8 mouse cellular contexts compared by ENCODE assay signal in genomic region chr19:44554861-44555590, GRCm38 (mm10). TPM values are rescaled to one million over a fixed set of nuclear protein-coding genes. Genes with fewer than 3 reads are reported as not detected.
DNase-seq lines count a peak whose midpoint lies in the region; ATAC-seq and TF ChIP-seq lines count a peak whose summit lies in the region.

Gene Ndufb8 (minus strand): TSS chr19:44555440.

- TF ChIP-seq CTCF in gastrocnemius, adult 2 months (IDR thresholded peaks at IDR 0.05): no peak
- no peak for TF ChIP-seq CTCF in hindbrain, postnatal 0 days (IDR thresholded peaks at IDR 0.05; ENCODE audit: low read depth)
- TF ChIP-seq CTCF in left cerebral cortex, adult 2 months (IDR thresholded peaks at IDR 0.05): no peak

- H3K27me3 ChIP-seq in hindbrain, postnatal 0 days (ENCODE audit: insufficient read depth, low read length): no peaks in the 10 kb centered on the region

- H3K4me3 ChIP-seq in gastrocnemius, adult 2 months: peak within 1 kb of the TSS; percentile 99
- peak within 1 kb of the TSS; percentile 93 for H3K4me3 ChIP-seq in hindbrain, postnatal 0 days (ENCODE audit: low read length)
- H3K4me3 ChIP-seq in left cerebral cortex, adult 2 months: peak within 1 kb of the TSS; percentile 85

- peaks cover 25% of the 10 kb centered on the region for H3K36me3 ChIP-seq in hindbrain, postnatal 0 days (ENCODE audit: insufficient read depth, low read length)

- peak within 1 kb of the TSS; percentile 97 for H3K27ac ChIP-seq in gastrocnemius, adult 2 months
- H3K27ac ChIP-seq in hindbrain, postnatal 0 days: peak within 1 kb of the TSS; percentile 84
- peak within 1 kb of the TSS; percentile 87 for H3K27ac ChIP-seq in left cerebral cortex, adult 2 months

- WGBS in hindbrain, postnatal 0 days: under 1% methylated on average over 50 of the region's 50 CpGs

- intact Hi-C loops in gastrocnemius, adult 2 months (cut with DNase I): no loop called here
- intact Hi-C loops in left cerebral cortex, adult 2 months (cut with DNase I): no loop called here

- peaks cover 7% of the 10 kb centered on the region for H3K4me1 ChIP-seq in hindbrain, postnatal 0 days (ENCODE audit: insufficient read depth, low read length)

- no peaks in the 10 kb centered on the region for H3K9me3 ChIP-seq in hindbrain, postnatal 0 days (ENCODE audit: low read length)

- peak; percentile 88 for DNase-seq in WW6 (ENCODE audit: low read depth, low spot score)
- peak; percentile 95 to 96 for DNase-seq in cerebellum, postnatal 4 days (ENCODE audit: low spot score in 2 of 2)
- DNase-seq in gastrocnemius, adult 2 months: peak; percentile 97
- peak; percentile 95 for DNase-seq in hindbrain, postnatal 0 days (ENCODE audit: low spot score)
- DNase-seq in left cerebral cortex, adult 2 months (ENCODE audit: extremely low spot score in 1 of 2, low spot score in 2 of 2): peak; percentile 94 to 98
- DNase-seq in right cerebral cortex, adult 2 months (ENCODE audit: low spot score in 2 of 2): peak; percentile 96 to 98
- peak; percentile 96 for DNase-seq in urinary bladder, postnatal 14 days (ENCODE audit: low spot score)

- peak; percentile 89 for ATAC-seq in hindbrain, postnatal 0 days
- peak; percentile 99 for ATAC-seq in megakaryocyte, adult 5-6 weeks (ENCODE audit: poor library complexity, severe bottlenecking)

- H3K9ac ChIP-seq in hindbrain, postnatal 0 days (replicated peaks; ENCODE audit: low read length): peak within 1 kb of the TSS; percentile 90

- peak within 1 kb of the TSS; percentile 83 for H3K4me2 ChIP-seq in hindbrain, postnatal 0 days (ENCODE audit: low read depth, low read length)

RNA-seq across cellular contexts. Expression of gene Ndufb8, which starts in this region (rescaled TPM):
- 1,000 to 10,000 TPM in 1 of 2 experiments, 100 to 1,000 TPM in 1; 866 to 1,200 TPM for total RNA-seq in gastrocnemius, adult 2 months (2021)
- 500 and 558 TPM in 2 replicates for total RNA-seq in hindbrain, postnatal 0 days (2014; rRNA removed)
- 932 and 959 TPM in 2 replicates for polyA plus RNA-seq in hindbrain, postnatal 0 days (2015; fragmentation: Nextera tagmentation; extraction: Ambion mirVana)
- 100 to 1,000 TPM; 336 to 363 TPM for total RNA-seq in left cerebral cortex, adult 2 months (2021)
- 305 and 327 TPM in 2 replicates for total RNA-seq in megakaryocyte, adult 5-6 weeks (2015)
- total RNA-seq in megakaryocyte, adult 5-6 weeks (2017): 205 and 223 TPM in 2 replicates

Comparison
In these comparisons a context has a peak if more than half of its experiments do, and no peak if none do; other contexts are left out.
1. Peak in every context shown above with its lines: DNase-seq, ATAC-seq, H3K4me3 ChIP-seq and H3K27ac ChIP-seq.